Mouse (Mus musculus) liver, embryonic 14.5 days (tissue): ENCODE data around the gene Gm14214. TPM values are rescaled to one million over a fixed set of nuclear protein-coding genes. Genes with fewer than 3 reads are reported as not detected.

Experiments used
- ATAC-seq: fragments of 200-750 bp; cut with Nextera tagmentation; 2 replicates; pipeline ENCODE4 v1.8.0; 2017; ENCODE audit warnings: moderate number of reproducible peaks, mild to moderate bottlenecking, moderate library complexity; ENCODE audit not compliant: insufficient read depth
- DNase-seq, 3 experiments: peaks; one replicate each; pipeline ENCODE4 v3.0.0-alpha.2; 2012 to 2013; ENCODE audit warnings: low read depth in 3 of 3, low spot score in 3 of 3
- H3K27ac ChIP-seq: fragments of 300-500 bp; sonication (generic); 2 replicates; pipeline ENCODE4 v1.5.1; 2014; ENCODE audit warnings: moderate library complexity, mild to moderate bottlenecking, control low read depth, inconsistent platforms
- H3K27me3 ChIP-seq: fragments of 300-500 bp; sonication (generic); 2 replicates; pipeline ENCODE4 v1.6.1; 2014; ENCODE audit warnings: mild to moderate bottlenecking, low read length, moderate library complexity; ENCODE audit not compliant: control insufficient read depth, insufficient read depth
- H3K36me3 ChIP-seq: fragments of 300-500 bp; sonication (generic); replicated peaks from 2 replicates; pipeline ENCODE4 v1.6.1; 2014; ENCODE audit warnings: low read depth; ENCODE audit not compliant: control insufficient read depth, insufficient read depth
- H3K4me1 ChIP-seq, 2 experiments: fragments of 200-500 bp in 1 of 2; fragments of 300-500 bp in 1 of 2; sonication (generic) in 1 of 2; replicated peaks; 2 replicates each; pipeline ENCODE4 v1.6.1; 2012 to 2014; ENCODE audit warnings: antibody characterized with exemption in 1 of 2, inconsistent platforms in 1 of 2, low read length in 1 of 2; ENCODE audit not compliant: control insufficient read depth in 2 of 2, insufficient read depth in 2 of 2
- H3K4me2 ChIP-seq: fragments of 300-500 bp; sonication (generic); 2 replicates; pipeline ENCODE4 v1.6.1; 2014; ENCODE audit warnings: low read depth, mild to moderate bottlenecking, control low read depth, moderate library complexity
- H3K4me3 ChIP-seq, 2 experiments: fragments of 200-500 bp in 1 of 2; fragments of 300-500 bp in 1 of 2; sonication (generic) in 1 of 2; 2 replicates each; pipeline ENCODE4 v1.5.1; 2012 to 2014; ENCODE audit warnings: low read depth in 2 of 2, low read length in 2 of 2, mild to moderate bottlenecking in 2 of 2, control low read depth in 1 of 2, inconsistent platforms in 1 of 2, moderate library complexity in 1 of 2; ENCODE audit not compliant: insufficient read depth in 1 of 2
- H3K9ac ChIP-seq: fragments of 300-500 bp; sonication (generic); replicated peaks from 2 replicates; pipeline ENCODE4 v1.6.1; 2014; ENCODE audit warnings: mild to moderate bottlenecking, control low read depth, moderate library complexity
- H3K9me3 ChIP-seq: fragments of 300-500 bp; sonication (generic); 2 replicates; pipeline ENCODE4 v1.6.1; 2016; ENCODE audit warnings: low read length, mixed read lengths; ENCODE audit not compliant: control insufficient read depth
- CTCF ChIP-seq: IDR thresholded peaks from 2 replicates; pipeline ENCODE4 v1.5.1; 2016; ENCODE audit warnings: antibody characterized with exemption, low read depth, control low read depth
- EP300 ChIP-seq: IDR thresholded peaks from 2 replicates; pipeline ENCODE4 v1.6.1; 2016; ENCODE audit warnings: antibody characterized with exemption, low read depth
- WGBS: fragments of 180-500 bp; shearing (Covaris S2); extraction: QIAGEN DNeasy Blood & Tissue Kit; methylation state at CpG from one replicate; pipeline ENCODE4 v1.1.7; 2014; ENCODE audit not compliant: insufficient replicate concordance; 5-methylcytosine and 5-hydroxymethylcytosine counted together
- polyA plus RNA-seq, 2 experiments: library from polyadenylated mRNA; depleted of rRNA in 1 of 2; stranded (reverse) in 1 of 2; unstranded in 1 of 2; fragments of >200 nt; fragmentation: Nextera tagmentation in 1 of 2; extraction: Ambion mirVana in 1 of 2; gene quantifications; 2 replicates each; pipeline versions ENCODE4 v1.2.1 to v1.2.3; 2012 to 2014

Gm14214 gene
- polyA plus RNA-seq, 2 experiments, result not detected

DNA sequence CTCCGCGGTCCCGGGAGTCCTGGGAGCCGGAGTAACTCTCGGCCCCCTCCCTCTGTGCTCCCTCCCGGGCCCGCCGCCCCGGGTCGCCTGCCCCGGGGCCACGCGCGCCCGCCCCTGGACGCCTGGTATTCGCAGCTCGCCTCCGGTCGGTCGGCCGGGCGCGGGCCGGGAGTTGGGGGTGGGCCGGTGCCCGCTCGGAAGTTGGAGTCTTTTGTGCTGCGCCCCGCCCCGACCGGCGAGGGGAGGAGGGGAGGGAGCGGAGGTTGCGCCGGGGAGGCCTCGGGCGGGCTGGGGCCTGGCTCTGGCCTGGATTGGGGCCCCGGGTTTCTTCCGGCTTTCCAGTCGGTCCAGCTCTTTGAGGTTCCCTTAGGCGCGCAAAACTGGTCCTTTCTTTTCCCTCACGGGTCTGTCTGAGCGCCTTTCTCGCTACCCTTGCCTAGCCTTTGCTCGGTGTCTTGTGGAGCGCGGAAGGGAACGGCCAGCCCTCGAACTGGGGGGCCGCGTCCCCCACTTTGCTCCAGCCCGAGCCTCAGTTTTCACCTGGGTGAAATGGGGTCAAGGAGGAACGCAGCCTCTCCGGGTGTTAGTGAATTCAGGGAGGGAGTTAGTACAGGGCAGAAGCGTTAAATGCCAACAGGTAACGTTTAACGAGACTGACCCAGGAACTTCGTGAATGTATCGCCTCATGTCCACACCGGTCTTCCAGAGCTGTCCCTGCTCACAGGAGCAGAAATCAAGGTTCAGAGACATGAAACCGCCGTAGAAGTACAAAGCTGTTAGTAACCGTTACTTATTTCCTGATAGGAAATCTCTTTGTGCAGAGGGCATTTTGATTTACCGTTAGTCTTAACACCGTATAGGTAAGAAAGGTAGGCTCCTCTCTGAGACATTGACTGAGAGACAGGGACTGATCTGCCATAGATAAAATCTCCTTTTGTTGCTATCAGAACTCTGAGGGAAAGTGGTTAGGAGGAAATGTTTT is 22.1 kb upstream of the Gm14214 start:
- no peak for TF ChIP-seq EP300
- TF ChIP-seq CTCF, result no peak
- under 1% methylated on average over 58 of the region's 67 CpGs for WGBS
- Histone ChIP-seq H3K27ac (peak overlapping the region; percentile 84), H3K9me3 (no peaks in the 10 kb centered on the region), H3K36me3 (peaks cover 34% of the 10 kb centered on the region), H3K27me3 (no peaks in the 10 kb centered on the region), H3K4me1 (peaks cover 46 to 59% of the 10 kb centered on the region in 2 experiments), H3K9ac (peak overlapping the region; percentile 97), H3K4me3 (peak overlapping the region; percentile 91 to 100), H3K4me2 (peak overlapping the region; percentile 86)
- ATAC-seq (peak; percentile 29), DNase-seq (peak; percentile 55 to 58 (median 57))

GRCm38 (mm10) chr2:154790656-154791483 is 21.0 kb upstream of the Gm14214 start, which contains the start of the genes Raly and a:
Gene Raly, plus strand, starts transcription at chr2:154791096.
Gene a, plus strand, starts transcription at chr2:154791402.
- H3K4me2 ChIP-seq, result peak within 1 kb of the TSS; percentile 86
- no peaks in the 10 kb centered on the region for H3K27me3 ChIP-seq
- H3K36me3 ChIP-seq, result peaks cover 26% of the 10 kb centered on the region
- no peaks in the 10 kb centered on the region for H3K9me3 ChIP-seq
- peak within 1 kb of the TSS; percentile 97 for H3K9ac ChIP-seq
- peak within 1 kb of the TSS; percentile 91 to 100 for H3K4me3 ChIP-seq
- DNase-seq (peak; percentile 97 to 98 (median 98)), ATAC-seq (peak; percentile 91)
- peak within 1 kb of the TSS; percentile 88 for H3K27ac ChIP-seq
- TF ChIP-seq EP300, result peak; percentile 11; the same call in 1 of the 2 replicates
- TF ChIP-seq CTCF, result peak; percentile 43
- peaks cover 51 to 66% of the 10 kb centered on the region in 2 experiments for H3K4me1 ChIP-seq
- WGBS, result under 1% methylated on average over 88 of the region's 89 CpGs

DNA sequence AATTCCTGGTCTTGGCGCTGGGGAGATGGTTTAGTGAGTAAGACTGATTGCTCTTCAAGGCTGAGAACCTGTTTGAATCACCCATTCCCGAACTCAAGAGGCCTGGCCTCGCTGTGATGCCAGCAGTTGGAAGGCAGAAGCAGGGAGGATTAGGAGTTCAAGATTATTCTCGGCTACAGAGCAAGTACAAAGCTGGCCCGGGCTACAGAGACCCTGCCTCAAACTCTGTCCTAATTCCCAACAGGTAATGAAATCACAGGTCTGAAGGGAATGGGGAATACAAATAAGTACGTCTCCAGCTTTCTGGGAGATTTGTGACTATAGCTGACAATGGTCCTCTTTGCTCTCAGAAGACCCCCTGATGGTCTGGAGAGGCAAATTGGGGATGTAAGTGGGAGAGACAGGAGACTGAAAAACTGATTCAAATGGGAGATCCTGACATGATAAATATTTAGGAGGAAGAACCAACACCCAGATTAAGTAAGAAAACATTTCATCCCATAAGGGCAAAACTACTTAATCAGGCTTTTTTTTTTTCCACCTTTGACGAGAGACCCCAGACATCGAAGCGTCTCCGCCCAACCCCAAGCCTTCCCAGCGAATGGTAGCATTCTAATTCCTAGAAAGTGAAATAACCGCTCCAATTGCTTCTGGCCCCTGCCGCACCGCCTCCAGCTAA is 20.3 kb upstream of the Gm14214 start:
- peak overlapping the region; percentile 88 for H3K27ac ChIP-seq
- peak overlapping the region; percentile 57 to 91 for H3K4me3 ChIP-seq
- no peaks in the 10 kb centered on the region for H3K9me3 ChIP-seq
- H3K9ac ChIP-seq, result peak overlapping the region; percentile 67
- TF ChIP-seq CTCF (no peak), EP300 (no peak)
- peaks cover 55 to 67% of the 10 kb centered on the region in 2 experiments for H3K4me1 ChIP-seq
- no peak for DNase-seq
- ATAC-seq, result no peak
- peak overlapping the region; percentile 84 for H3K4me2 ChIP-seq
- no peaks in the 10 kb centered on the region for H3K27me3 ChIP-seq
- peaks cover 19% of the 10 kb centered on the region for H3K36me3 ChIP-seq
- WGBS, result 13% methylated on average over 14 of the region's 14 CpGs

- Histone ChIP-seq H3K27me3 (no peaks in the 10 kb centered on the region), H3K27ac (peak overlapping the region; percentile 88), H3K9me3 (no peaks in the 10 kb centered on the region), H3K4me1 (peaks cover 50 to 61% of the 10 kb centered on the region in 2 experiments), H3K36me3 (peaks cover 12% of the 10 kb centered on the region), H3K4me2 (peak overlapping the region; percentile 84), H3K4me3 (no peak overlapping the region; a peak in 1 of 4 replicates), H3K9ac (peak overlapping the region; percentile 4; the same call in 1 of the 2 replicates)
- TF ChIP-seq CTCF, result no peak
- TF ChIP-seq EP300, result no peak
- ATAC-seq, result no peak
- WGBS, result 50% methylated on average over 6 of the region's 6 CpGs
- DNase-seq, result no peak
Observed at GRCm38 (mm10) chr2:154789381-154789780, 19.6 kb upstream of the Gm14214 start.
